Mouse (Mus musculus) mouse trophoblast stem cell (cell line): ENCODE data around the gene Jak3.

Source experiments
- in situ Hi-C, 2 experiments: fragments of 300-500 bp; cut with MseI, MboI; formaldehyde crosslinking; loops; 2 replicates in 1 of 2; 3 replicates in 1 of 2; pipeline ENCODE4 v1.15.1; 2025

Gene Jak3

DNA sequence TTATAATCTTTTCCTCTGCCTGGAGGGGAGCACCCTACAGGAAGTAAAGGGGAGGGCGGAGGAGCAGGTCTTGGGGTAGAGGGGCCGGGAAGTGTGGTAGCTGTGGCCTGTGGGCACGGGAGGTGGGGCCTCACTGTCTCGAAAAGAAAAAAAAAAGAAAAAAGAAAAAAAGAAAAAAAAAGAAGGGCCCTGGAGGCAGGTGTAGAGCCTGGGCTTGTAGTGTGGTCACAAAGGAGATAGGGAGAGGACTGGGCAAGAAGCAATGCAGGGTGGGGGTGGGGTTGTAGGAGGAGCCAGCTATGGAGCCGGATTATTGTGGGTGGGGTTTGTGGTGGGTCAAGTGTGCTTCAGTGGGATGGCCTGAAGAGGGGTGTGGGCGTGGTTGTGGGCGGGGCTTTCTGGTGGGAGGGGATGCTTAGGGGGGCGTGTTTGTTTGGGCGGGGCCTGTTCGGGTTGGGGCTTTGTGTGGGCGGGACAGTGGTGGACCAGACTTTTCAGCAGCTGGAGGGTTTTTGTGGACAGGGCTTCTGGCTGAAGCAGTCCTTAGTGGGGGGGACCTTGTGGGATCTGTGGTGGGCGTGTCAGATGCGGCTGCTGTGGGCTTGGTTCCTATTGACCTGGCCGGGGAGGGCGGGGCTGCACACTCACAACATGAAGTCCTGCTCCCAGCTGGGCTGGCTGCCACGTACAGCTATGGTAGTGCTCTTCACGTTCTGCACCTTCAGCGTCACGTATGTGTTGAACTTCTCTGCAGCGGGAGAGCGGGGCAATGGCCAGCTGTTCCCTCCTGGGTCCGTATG is 10.6 kb upstream of the Jak3 start:
- in situ Hi-C loops = loop anchor here in 1 of 2 experiments (10.0 kb wide), 1 partner anchor 101 kb away; the partner anchor contains the start of genes Nxnl1 and Slc27a1

DNA sequence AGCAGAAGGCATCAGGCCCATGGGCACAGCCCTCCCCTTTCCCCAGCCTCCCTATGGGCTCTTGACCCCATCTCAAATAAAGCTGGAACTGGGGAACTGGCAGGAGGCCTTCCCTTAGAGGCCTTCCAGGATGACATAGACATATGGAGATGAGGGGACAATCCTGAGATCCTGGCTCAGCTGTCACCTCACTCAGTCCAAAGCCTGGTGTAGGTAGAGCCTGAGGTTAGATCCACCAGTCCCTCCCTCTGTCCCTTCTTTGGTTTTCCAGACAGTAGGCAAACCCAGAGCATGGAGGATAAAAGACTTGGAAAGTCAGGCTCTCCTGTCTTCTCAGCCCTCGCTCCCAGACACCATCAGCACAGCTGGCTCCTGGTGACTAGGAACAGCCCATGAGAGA is 9.2 kb upstream of the Jak3 start:
- in situ Hi-C loops = loop anchor here in 1 of 2 experiments (10.0 kb wide), 1 partner anchor 102 kb away; the partner anchor contains the start of genes Nxnl1 and Slc27a1

DNA sequence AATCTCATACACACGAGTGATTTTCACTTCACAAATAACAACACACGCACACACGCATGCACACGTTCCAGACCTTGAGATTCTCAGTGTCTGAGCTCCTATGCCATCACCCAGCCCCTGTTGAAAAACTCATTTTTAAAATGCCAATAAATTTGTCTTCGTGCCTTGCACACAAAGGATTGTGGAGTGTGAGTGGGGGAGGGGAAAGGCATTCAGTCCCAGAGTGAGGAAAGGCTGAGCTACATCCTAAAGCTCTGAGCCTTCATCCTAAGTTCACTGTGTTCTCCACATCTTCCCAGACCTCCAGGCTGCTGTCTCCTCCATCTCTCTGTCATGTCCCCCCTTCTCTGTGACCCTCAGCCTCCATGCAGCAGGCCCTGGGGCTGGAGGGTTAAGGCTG is 8.8 kb upstream of the Jak3 start:
- in situ Hi-C loops = loop anchor here in 1 of 2 experiments (10.0 kb wide), 1 partner anchor 102 kb away; the partner anchor contains the start of genes Nxnl1 and Slc27a1

DNA sequence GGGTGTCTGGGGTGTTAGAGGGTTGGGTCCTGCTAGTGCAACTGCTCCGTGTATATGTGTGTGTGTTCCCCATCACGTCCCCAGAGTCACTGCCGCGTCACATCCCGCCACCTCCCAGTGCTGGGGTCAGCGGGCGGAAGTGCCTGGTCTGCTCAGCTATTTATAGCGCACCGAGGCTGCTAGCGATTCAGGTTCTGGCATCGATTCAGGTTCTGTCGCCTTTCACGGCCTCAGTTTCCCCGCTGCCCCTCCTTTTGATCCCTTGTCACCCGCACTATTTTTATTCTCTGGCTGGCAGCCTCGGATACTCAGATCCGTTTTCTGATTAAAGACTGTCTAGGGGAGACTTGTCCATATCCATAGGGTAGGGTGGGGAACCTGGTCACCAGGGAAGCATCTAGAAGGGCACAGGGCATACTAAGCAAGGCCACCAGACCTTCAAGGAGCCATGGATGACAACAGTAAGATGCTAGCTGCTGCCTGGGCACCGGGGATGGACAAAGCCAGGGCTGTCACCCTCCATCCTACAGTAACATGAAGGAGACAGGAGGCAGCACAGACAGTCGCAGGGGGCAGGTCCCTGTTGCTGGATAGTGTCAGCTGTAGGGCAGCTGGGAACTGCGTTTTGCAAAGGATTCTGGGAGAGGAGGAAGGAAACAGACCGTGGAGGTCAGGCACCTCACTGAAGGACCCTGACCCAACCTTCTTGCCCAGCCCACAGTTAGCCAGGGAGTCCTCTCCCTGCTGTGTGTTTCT is 7.7 kb upstream of the Jak3 start:
- in situ Hi-C loops = loop anchor here in 1 of 2 experiments (10.0 kb wide), 1 partner anchor 104 kb away; the partner anchor contains the start of genes Nxnl1 and Slc27a1

DNA sequence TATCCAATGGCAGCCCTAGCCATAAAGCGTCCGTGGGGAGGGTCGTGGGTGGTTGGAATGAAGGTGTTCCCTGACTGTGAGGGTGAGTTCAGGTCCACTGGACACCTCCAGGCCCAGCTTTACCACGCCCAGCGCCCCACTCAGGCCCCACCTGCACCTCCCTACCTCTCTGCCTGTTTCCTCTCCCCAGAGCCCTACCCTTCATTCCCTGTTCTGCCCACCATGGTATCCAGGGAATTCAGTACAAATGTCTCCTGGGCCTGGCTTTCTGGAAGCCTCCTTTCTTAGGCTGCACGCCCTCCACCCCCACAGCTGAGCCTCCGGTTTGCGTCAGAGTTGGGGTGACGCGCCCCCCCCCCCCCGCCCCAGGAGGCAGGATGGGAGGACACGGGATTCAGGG is 5.9 kb upstream of the Jak3 start:
- in situ Hi-C loops = no loop called here

DNA sequence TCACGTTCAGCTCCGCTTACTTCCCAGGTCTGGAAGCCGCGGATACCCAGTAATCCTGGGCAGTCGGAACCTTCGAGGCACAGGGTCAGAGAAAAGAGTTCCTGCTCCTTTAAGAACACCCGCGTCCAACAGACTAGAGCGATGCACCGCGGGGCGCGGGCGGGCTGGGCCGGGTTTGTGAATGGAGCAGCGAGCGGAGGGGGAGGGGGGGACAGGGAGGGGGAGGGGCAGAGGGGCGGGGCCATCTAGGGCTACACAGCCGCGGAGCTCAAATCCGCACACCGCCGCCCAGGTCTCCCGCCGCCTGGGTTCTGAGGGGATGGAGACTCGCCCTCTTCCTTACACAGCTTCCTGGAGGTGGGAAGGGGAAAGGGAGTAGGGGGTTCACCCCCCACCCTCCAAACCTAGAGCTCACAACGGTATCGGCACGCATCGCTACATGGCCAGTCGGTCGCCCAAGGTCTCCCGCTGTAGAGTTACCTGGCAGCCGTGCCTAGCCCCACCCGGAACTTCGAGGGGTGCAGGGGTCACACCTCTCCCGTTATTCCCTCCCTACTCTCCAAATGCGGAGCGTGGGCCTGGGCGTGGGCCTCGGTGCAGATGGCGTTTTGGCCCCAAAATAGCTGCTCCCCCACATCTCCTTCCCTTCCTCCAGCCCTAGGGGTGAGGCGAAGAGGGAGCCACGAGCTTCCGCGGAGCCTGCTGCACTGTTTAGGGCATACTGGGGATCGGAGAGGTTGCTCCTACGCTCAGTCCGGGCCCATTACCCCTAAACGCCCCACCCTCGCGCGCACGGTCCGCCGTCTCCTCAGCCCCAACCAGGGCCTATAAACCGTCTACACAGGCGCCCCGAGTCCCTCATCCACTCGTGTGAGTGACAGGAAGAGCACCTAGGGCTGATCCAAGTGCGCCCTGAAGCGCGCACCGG is 5.2 kb upstream of the Jak3 start:
- in situ Hi-C loops = no loop called here

DNA sequence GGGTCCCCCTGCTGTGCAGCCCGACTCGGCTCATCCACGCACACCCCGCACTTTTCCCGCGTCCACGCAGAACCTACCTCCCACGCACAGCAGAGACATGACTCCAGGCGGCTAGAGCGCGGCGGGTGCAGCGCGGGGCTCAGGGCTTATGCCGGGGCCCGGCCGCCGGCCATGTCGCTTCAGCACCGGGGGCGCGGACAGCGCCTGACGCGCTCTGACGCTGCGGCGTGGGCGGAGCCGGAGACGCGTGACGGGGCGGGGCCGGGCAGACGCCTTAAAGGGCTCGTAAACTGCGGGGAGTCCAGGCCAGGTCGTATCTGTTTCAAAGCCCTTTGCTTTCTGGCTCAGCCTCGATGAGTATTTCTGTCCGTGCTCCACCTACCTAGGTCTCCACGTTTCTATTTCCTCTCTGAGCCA is 4.5 kb upstream of the Jak3 start, which contains the start of gene Unc13a:
Unc13a (minus strand) TSS at position 209 of the 417 bp plus-strand sequence.
- in situ Hi-C loops = no loop called here

DNA sequence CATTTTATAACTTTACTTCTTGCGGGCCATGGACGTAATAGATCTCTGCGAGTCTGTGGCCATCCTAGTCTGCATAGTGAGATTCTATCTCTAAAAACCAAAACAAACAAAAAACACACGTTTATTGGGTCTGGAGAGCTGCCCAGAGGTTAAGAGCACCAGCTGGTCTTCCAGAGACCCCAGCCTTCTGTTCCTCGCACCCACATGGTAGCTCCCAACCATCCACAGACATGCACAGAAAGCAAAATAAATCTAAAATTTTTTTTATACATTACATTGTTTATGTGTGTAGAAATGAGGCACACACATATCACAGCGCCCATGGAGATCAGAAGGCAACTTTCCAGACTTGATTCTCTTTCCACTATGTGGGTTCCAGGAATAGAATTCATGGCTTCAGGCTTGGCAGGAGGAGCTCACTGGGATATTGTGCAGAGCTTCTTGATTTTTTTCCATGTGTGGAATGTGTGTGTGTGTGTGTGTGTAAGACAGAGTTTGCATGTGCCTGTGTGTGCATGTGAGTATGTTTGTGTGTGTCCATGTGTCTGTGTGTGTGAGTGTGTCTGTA is 3.8 kb upstream of the Jak3 start:
- in situ Hi-C loops = no loop called here

DNA sequence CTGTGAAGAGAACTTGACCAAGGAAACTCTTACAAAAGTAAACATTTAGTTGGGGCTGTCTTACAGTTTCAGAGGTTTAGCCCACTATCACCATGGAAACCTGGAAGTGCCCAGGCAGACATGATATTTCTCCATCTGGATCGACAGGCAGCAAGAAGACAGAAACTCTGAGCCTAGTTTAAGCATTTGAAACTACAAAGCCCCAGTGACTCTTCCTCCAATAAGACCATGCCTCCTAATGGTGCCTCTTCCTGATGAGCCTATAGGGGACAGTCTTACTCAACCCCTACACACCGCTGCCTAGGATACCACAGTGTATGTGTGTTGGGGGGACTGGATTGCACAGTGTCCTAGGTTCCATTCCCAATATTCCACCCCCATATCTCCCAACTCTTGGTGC is 2.0 kb upstream of the Jak3 start:
- in situ Hi-C loops = no loop called here

DNA sequence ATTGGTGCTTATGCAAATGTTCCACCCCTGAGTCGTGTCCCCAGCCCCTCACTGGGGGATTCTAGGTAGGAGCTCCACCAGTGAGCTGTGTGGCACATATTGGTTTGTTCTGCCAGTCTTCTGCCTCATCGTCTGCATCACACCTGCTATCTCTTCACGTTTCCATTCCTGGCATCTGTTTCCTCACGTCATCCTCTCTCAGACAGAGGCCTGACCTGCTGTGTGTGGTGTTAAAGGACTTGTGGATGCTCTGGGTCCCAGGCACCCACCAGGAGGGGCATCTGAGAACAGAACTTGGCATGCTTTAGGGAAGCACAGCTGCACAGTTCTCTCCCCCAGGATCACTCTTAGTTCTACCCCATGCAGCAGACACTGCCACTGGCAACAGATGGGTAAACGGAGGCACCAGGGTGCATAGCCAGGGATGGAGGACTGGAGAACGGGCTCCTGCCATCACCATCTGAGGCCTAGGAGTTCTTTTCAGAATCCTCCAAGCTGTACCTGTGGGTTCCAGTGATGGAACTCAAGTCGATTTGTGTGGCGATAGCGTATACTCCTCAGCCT is 558 bp upstream of the Jak3 start:
- in situ Hi-C loops = no loop called here

DNA sequence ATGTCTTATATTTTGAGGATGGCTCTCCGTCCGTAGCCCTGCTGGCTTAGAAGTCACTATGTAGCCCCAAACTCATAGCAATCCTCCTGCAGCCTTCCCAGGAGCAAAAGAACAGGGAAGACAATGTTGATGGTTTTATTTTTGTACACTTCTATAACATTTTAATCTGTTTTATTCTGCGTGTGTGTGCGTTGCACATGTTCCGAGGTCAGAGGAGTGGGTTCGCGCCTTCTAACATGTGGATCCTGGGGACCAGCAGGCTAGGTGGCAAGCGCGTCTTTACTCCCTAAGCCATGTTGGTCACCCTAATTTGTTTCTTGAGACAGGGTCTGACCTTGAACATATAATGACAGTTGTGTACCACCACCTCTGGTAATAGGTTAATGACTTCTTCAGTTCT is 707 bp downstream of the Jak3 start:
- in situ Hi-C loops = no loop called here

DNA sequence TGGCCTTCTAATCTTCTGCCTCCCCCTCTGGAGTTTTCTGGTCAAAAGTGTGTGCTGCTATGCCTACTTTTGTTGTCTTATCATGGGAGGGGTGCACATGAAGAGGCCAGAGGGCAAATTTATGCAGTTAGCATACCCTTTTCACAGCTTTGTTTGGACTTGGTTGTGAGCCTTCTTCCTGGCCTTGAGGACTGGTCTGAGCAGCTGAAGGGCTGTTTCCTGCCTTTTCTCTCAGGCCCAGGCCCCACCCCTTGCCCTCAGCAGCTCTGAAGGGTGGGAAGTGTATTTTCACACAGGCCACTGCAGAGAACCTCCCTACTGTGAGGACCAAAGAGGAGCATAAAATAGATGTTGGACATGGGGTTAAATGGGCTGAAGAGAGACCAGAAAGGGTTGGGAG is 1.5 kb downstream of the Jak3 start:
- in situ Hi-C loops = no loop called here

DNA sequence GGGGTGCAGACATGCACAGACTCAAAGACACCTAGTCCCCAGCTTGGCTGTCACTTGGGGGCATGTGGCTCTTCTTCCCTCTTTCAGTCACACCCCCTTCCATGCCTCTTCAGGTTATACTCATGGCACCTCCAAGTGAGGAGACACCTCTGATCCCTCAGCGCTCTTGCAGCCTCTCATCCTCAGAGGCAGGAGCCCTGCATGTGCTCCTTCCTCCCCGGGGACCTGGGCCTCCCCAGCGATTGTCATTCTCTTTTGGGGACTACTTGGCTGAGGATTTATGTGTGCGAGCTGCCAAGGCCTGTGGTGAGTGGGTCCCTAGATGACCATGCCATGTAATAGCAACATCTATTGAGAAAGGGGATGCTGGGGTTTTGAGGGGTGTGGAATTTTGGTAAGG is 2.1 kb downstream of the Jak3 start:
- in situ Hi-C loops = no loop called here

DNA sequence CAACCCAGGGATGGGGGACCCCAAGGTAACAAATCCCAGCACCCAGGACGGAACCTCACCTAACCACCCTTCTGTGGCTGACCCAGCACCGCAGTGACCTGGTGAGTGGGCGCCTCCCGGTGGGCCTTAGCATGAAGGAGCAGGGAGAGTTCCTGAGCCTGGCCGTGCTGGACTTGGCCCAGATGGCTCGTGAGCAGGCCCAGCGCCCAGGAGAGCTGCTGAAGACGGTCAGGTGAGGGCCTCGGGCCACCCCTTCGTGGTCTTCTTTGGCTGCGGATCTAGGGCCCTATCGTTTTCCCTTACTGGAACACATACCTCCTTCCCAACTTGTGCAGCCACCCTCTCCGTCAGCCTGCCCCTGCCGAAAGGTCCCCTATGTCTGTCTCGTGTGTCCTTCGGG is 3.0 kb downstream of the Jak3 start:
- in situ Hi-C loops = no loop called here

DNA sequence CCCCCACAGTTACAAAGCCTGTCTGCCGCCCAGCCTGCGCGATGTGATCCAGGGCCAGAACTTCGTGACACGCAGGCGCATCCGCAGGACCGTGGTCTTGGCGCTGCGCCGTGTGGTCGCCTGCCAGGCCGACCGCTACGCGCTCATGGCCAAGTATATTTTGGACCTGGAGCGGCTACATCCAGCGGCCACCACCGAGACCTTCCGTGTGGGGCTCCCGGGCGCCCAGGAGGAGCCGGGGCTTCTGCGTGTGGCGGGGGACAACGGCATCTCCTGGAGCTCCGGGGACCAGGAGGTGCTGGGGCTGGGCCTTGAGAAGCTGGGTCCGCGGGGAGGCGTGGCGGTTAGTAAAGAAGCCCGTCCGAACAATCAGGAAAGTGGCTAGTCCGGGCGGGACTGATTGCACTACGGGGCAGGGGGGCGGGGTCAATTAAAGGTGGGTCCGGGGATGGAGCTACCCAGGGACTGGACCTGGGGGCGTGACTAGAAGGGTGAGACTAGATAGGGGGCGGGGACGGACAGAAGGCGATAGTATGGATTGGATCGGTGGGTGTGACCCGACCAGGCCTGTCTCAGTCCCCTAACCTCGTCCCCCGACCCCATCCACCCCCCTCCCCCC is 3.6 kb downstream of the Jak3 start:
- in situ Hi-C loops = no loop called here

DNA sequence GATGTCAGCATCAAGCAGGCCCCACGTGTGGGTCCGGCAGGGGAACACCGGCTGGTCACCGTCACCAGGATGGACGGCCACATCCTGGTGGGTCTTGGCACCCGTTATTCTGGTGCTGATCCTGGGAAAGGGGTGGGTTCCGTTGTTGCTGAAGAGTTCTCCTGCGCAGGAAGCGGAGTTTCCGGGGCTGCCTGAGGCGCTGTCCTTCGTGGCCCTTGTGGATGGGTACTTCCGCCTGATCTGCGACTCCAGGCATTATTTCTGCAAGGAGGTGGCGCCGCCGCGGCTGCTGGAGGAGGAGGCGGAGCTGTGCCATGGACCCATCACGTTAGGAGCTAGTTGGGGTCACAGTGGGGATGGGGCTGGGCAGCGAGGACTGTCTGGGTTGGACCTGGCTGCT is 4.4 kb downstream of the Jak3 start:
- in situ Hi-C loops = no loop called here

DNA sequence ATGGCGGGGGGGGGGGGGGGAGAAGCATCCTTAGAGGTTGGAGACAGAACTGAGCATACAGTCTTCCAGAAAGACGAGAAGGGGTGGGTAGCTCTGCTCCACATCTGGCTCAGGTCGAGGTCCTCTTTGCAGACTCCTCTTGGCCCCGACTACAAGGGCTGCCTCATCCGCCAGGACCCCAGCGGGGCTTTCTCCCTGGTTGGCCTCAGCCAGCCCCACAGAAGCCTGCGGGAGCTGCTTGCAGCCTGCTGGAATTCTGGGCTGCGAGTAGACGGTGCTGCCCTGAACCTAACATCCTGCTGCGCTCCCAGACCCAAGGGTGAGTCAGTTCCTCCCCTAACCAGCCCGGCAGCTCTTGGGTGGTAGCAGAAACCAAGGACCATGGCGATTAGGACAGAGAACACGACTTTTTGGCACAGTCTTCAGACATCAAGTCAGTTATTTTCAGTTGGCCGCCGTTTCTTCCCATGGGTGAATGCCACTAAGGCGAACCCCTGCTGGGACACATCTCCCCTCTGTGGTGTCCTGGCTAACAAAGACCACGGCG is 5.3 kb downstream of the Jak3 start:
- in situ Hi-C loops = no loop called here

DNA sequence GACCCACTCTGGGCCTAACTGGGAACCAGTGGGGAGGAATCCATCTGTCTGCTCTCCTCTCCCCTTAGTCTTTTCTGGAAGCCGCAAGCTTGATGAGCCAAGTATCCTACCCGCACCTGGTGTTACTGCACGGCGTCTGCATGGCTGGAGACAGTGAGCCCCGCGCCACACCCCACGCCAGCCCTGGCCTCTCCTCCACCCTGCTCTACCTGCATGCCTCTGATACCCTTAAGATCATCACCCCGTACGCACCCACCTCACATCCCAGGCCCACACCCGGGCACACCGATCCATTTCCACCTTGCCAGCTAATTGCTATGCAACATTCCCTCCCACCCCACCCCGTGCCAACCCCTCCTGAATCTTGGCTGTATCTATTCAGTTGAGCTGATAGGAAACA is 6.7 kb downstream of the Jak3 start:
- in situ Hi-C loops = no loop called here

DNA sequence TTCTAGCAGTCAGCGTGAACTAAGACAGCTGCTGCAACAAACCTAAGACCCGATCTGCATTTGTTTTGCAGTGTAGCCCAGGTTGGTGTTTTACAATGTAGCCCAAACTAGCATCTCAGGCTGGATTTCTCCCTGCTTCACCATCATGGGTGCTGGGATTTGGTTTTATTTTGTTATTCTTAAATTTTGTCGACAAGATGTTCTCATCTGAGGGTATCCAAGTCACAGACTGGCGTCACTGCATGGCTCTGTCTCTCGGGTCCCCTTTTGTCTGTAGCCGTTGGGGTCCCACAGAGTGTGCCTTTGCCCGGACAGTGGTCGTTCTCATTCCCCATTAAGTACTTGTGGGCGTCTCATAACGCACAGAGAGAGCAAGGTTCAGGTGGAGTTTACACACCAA is 8.6 kb downstream of the Jak3 start:
- in situ Hi-C loops = no loop called here

DNA sequence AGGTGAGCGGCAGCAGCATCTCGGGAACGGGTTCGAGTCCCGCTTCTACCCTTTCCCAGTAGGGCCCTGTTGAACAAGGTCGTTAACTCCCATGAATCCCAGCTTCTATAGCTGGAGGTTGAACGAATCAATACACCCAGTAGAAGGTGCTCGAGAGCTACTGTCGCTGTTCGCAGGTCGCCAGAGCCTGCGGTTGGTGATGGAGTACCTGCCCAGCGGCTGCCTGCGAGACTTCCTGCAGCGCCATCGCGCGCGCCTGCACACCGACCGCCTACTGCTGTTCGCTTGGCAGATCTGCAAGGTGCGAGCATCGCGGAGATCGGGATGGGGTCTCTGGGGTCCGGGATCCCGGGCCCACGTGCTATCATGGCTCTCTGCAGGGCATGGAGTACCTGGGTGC is 9.5 kb downstream of the Jak3 start:
- in situ Hi-C loops = no loop called here
